Mouse (Mus musculus) T-cell, adult 2 months (primary cell): ENCODE results near the gene Tln2.

ENCODE experiments used
- DNase-seq: peaks from one replicate; pipeline ENCODE4 v3.0.0; 2022; ENCODE audit warnings: low spot score

Gene Tln2

GRCm38 (mm10) chr9:67209451-67209850 is 350.1 kb downstream of the Tln2 start:
- no peak for DNase-seq

GRCm38 (mm10) chr9:67208420-67208819 is 351.1 kb downstream of the Tln2 start:
- no peak for DNase-seq

GRCm38 (mm10) chr9:67205175-67205574 is 354.3 kb downstream of the Tln2 start:
- DNase-seq, result no peak

DNA sequence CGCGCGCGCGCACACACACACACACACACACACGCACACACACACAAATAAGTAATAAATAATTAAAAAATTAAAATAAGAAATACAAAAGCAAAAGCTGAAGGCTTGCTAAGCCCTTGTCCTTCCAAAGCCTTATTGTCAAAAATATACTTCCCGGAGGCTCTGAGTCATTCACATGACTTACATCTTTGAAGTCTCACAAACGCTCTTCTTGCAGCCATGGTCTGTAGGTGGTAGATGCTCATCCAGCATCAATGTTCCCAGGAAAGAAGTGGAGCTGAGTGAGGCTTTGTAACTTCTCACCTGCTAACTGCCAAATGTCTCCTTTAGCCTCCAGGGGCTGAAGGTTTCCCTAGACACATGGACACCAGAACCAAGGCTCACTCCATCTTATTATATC is 362.9 kb downstream of the Tln2 start:
- DNase-seq, result no peak

DNA sequence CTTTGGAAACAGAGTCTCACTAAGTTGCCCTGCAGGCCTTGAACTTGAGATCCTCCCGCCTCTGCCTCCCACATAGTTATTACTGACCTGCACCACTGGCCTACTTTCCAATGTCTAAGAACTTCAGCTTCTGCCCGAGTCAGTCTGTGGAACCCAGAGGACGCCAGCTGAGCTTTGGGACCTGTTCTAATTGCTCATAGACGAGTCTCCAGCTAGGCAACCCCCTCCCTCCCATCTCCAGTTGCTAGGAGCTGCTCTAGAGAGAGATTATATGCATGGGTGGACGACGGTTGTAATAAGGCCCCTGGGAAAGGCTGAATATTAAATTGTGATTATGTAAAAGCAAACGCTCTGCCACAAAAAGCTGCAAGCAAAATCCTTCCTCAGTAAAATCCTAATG is 364.2 kb downstream of the Tln2 start:
- DNase-seq, result no peak

DNA sequence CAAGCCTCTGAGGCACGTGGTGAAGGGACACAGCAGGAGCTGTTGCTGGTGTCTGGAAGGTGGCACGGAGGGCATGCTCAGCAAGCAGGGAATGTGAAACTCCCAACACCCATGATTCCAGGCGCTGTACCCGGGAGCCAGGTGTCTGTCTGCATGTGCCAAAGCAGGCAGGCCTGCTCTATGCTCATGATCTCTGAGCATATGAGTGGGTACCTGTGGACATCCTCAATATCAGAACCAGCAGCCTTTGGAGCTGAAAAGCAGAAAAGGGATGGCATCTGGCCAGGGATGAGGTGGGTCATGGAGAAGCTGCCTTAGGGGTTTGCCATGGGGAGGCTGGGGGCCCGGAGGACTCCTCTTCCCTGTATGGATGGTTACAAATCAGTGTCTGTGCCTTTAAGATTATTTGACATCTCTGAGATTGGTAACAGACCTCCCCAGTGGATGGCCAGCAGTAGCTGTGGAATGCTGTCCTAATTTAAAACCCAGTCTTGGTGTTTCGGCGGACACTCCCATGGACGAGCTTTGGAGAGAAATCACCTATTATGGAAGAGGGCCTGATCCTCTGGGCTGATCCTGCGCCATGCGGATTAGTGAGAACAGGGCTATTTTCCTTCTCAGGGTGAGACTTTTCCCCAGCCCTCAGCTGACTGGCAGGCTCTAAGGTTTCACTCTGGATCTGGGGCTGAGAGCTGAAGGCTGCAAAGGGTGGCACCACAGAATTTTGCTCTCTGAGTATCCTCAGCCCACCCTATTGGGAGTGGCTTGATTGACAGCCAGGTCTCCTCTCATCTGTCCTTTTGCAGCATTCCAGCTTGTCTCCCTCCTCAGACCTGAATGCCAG is 367.8 kb downstream of the Tln2 start:
- DNase-seq, result no peak

DNA sequence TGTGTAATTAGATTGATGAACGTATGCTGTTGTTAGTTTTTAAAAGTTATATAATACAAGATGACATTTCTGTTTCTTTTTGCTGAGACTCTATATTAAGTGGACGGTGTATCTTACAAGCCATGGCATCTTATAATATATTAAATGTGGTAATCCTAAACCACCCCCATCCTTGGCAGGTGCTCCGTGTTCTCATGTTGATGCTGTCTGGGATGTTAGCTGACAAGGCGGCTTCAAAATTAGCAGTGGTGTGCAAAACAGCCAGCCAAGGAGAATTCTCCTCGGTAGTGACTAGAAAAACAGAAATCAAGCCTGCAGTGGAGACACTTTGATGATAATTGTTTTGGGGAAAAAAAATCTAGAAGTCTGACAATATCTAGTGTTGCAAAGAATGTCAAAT is 371.8 kb downstream of the Tln2 start:
- DNase-seq, result no peak

GRCm38 (mm10) chr9:67187182-67187581 is 372.3 kb downstream of the Tln2 start:
- DNase-seq, result no peak

DNA sequence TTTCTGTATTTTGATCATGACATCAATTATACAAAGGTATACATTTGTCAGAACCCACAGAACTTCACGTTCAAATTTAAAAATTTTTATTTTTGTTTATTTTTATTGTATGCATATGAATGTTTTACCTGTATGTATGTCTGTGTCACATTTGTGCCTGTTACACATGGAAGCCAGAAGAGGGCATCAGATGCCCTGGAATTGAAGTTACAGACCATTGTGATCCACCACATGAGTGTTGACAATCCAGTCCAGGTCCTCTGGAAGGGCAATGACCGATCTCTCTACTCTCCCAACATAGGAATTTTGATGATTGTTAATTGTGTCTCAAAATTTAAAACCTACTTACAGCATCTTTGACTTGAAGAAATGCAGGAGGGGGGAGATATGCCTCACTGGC is 374.9 kb downstream of the Tln2 start:
- DNase-seq, result no peak

DNA sequence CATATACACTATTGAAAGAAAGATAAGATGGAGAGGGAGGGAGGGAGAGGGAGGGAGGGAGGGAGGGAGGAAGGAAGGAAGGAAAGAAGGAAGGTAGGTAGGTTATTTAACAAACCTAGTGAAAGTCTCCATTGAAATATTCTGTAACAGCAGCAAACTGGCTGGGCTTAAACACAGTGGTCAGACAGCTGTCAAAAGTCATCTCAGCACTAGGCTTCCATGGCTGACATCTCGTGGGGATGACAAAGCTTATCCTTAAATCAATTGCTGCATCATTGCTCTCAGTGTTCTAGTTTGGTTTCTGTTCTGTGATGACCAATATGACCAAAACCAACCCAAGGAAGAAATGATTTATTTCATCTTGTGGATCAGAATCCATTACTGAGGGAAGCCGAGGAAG is 376.0 kb downstream of the Tln2 start:
- no peak for DNase-seq

GRCm38 (mm10) chr9:67182006-67182405 is 377.5 kb downstream of the Tln2 start:
- DNase-seq, result no peak

GRCm38 (mm10) chr9:67178709-67179108 is 380.8 kb downstream of the Tln2 start:
- no peak for DNase-seq

DNA sequence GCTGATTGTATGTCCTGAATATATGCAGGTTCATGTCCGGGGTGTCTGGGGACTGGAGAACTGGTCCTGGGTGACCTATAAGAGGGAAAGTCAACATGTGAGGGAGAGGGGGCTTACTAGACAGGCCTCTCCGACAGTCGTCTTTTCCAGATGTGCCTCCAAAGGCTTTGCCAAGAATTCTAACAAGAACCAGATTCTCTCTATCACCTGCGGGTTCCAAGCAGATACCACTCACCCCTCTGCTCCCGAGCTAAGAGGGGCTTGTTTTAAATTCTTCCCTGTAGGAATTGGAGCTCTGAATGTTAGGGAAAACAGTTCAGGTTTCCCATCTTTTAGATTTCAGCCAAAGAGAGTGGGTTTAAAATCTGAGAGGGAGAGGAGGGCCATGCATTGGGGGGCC is 381.3 kb downstream of the Tln2 start:
- DNase-seq, result no peak

GRCm38 (mm10) chr9:67176073-67176472 is 383.4 kb downstream of the Tln2 start:
- DNase-seq, result no peak

DNA sequence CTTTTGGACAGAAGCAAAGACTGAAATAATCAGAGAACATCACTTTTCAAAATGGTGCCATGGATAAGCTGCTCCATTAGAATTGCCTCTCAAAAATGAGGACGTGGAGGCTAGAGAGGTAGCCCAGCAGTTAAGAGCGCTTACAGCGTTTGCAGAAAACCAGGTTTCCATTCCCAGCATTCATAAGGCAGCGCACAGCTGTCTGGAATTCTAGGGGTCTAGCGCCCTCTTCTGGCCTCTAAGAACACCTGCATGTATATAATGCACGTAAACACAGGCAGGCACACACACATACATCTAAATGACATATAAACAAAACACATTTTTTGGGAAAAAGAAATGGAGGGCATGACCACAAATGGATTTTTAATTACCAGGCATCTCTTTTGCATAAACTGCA is 385.7 kb downstream of the Tln2 start:
- no peak for DNase-seq

GRCm38 (mm10) chr9:67173154-67173553 is 386.3 kb downstream of the Tln2 start:
- DNase-seq, result no peak

GRCm38 (mm10) chr9:67171409-67171808 is 388.1 kb downstream of the Tln2 start:
- no peak for DNase-seq

- DNase-seq, result no peak
These were observed 388.7 kb downstream of the Tln2 start for GRCm38 (mm10) chr9:67170759-67171158.

DNA sequence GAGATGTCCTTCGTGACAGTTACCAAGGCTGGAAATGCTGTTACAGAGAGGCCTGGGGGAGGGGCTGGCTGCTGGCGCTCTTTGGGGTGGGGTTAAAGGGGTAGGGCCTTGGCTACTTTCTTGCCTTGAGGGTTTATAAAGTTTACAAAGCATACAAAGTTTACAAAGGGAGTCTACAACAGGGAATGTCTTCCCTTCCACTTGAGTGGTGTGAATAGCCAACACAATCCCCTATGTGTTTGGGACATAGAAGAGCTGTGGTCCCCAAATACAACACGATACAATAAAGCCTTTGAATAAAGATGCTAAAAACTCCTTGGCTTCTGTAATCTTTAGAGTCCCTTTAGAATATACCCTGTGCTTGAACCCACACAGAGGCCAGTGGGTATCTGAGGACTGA is 389.5 kb downstream of the Tln2 start:
- DNase-seq, result no peak
